Mouse (Mus musculus) heart, postnatal 0 days (tissue): ENCODE results near the gene Ager.

Experiments
- CTCF ChIP-seq: IDR thresholded peaks from 2 replicates; pipeline ENCODE4 v1.5.1; 2016; ENCODE audit warnings: antibody characterized with exemption, control low read depth, low read depth
- EP300 ChIP-seq: IDR thresholded peaks from 2 replicates; pipeline ENCODE4 v1.6.1; 2016; ENCODE audit warnings: antibody characterized with exemption, low read depth

DNA sequence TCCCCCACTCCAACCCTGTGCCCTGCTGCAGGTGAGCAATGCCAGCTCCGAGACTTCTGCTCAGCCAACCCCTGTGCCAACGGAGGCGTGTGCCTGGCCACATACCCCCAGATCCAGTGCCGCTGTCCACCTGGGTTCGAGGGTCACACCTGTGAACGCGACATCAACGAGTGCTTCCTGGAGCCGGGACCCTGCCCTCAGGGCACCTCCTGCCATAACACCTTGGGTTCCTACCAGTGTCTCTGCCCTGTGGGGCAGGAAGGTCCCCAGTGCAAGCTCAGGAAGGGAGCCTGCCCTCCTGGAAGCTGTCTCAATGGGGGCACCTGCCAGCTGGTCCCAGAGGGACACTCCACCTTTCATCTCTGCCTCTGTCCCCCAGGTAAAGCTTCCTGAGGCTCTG is 30.4 kb upstream of the Ager start:
- TF ChIP-seq CTCF = no peak
- TF ChIP-seq EP300 = no peak
